Mouse (Mus musculus) naive thymus-derived CD4-positive, alpha-beta T cell, adult 2 months (primary cell): ENCODE results near the gene 5330417H12Rik.

Source experiments
- DNase-seq: peaks from one replicate; pipeline ENCODE4 v3.0.0-alpha.2; 2011; ENCODE audit warnings: low read depth

5330417H12Rik gene

GRCm38 (mm10) chr7:107625781-107626180 is 820 bp upstream of the 5330417H12Rik start:
- DNase-seq: no peak

GRCm38 (mm10) chr7:107624432-107624831 is 529 bp downstream of the 5330417H12Rik start:
- DNase-seq: no peak

- DNase-seq: no peak
Observed at GRCm38 (mm10) chr7:107620137-107620536, 4.8 kb downstream of the 5330417H12Rik start.

GRCm38 (mm10) chr7:107619225-107619624 is 5.7 kb downstream of the 5330417H12Rik start:
- DNase-seq: no peak

- DNase-seq: no peak
Observed at GRCm38 (mm10) chr7:107618028-107618992, 6.7 kb downstream of the 5330417H12Rik start.

GRCm38 (mm10) chr7:107610880-107611279 is 14.1 kb downstream of the 5330417H12Rik start:
- DNase-seq: no peak

GRCm38 (mm10) chr7:107609622-107610255 is 15.2 kb downstream of the 5330417H12Rik start:
- DNase-seq: no peak

GRCm38 (mm10) chr7:107607766-107608165 is 17.2 kb downstream of the 5330417H12Rik start:
- no peak for DNase-seq

- DNase-seq: no peak
Observed at GRCm38 (mm10) chr7:107602913-107603312, 22.0 kb downstream of the 5330417H12Rik start.

GRCm38 (mm10) chr7:107602505-107602904 is 22.5 kb downstream of the 5330417H12Rik start:
- no peak for DNase-seq

GRCm38 (mm10) chr7:107600651-107601050 is 24.3 kb downstream of the 5330417H12Rik start:
- DNase-seq: no peak

- DNase-seq: no peak
Observed at GRCm38 (mm10) chr7:107597956-107598355, 27.0 kb downstream of the 5330417H12Rik start.

- no peak for DNase-seq
Observed at GRCm38 (mm10) chr7:107596753-107597152, 28.2 kb downstream of the 5330417H12Rik start.

GRCm38 (mm10) chr7:107595426-107595825 is 29.5 kb downstream of the 5330417H12Rik start:
- no peak for DNase-seq

- DNase-seq: peak; percentile 65
Observed at GRCm38 (mm10) chr7:107594857-107595402, 30.0 kb downstream of the 5330417H12Rik start, which contains the start of gene Ppfibp2. Gene Ppfibp2 (plus strand): TSS chr7:107595207.

- DNase-seq: peak; percentile 56
Observed at GRCm38 (mm10) chr7:107594325-107594856, 30.6 kb downstream of the 5330417H12Rik start.

- DNase-seq: no peak
Observed at GRCm38 (mm10) chr7:107593904-107594303, 31.1 kb downstream of the 5330417H12Rik start.

- no peak for DNase-seq
Observed at GRCm38 (mm10) chr7:107592641-107593040, 32.3 kb downstream of the 5330417H12Rik start.

- no peak for DNase-seq
Observed at GRCm38 (mm10) chr7:107574276-107574675, 50.7 kb downstream of the 5330417H12Rik start.
